Mouse (Mus musculus) left cerebral cortex, postnatal 4 days (tissue): ENCODE measurements around the gene Cpxm2. TPM values are rescaled to one million over a fixed set of nuclear protein-coding genes. Genes with fewer than 3 reads are reported as not detected.
A peak's percentile ranks its signal among the peaks of the same experiment; 100 is the strongest.

Experiments
- DNase-seq: peaks from one replicate; pipeline ENCODE4 v3.0.0-alpha.2; 2022
- intact Hi-C: fragments of 180-260 bp; cut with DNase I; formaldehyde crosslinking; loops from one replicate; pipeline ENCODE4 v1.15.1; 2025
- total RNA-seq, 2 experiments: library from RNA; stranded (reverse); gene quantifications; 2 replicates each; pipeline ENCODE4 v1.2.3; 2021

The Cpxm2 gene
- 1 to 10 TPM; 7.3 to 8.1 TPM for total RNA-seq

DNA sequence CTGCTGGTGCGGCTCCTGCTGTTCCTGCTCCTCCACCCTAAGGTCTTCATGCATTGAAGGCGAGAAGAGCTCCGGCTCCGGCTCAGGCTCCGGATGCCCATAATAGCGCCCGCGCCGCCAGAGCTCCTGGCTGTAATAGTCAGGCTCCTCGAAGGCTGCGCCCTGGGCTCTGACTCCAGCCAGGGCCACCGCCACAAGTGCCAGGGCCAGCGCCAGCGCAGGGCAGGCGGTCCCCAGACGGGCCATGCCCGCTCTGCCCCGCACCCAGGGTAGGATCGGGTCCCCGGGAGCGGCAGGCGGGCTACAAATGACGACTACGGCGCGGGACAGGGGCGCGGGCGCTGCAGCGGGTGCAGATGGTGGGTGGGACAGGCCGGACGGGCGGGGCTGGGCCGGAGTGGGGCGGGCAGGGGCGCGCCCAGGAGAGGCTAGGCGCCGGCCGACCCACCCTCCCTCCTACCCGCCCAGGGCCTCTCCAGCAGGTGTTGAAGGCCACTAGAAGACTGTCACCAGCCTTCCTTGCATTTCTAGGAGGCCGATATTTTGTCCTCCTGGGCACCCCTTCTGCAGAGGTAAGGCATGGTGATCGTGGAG lies at the start of gene Cpxm2:
TSS of gene Cpxm2 (minus strand) at position 372 of the 594 bp plus-strand sequence.
- peak; percentile 19 for DNase-seq

DNA sequence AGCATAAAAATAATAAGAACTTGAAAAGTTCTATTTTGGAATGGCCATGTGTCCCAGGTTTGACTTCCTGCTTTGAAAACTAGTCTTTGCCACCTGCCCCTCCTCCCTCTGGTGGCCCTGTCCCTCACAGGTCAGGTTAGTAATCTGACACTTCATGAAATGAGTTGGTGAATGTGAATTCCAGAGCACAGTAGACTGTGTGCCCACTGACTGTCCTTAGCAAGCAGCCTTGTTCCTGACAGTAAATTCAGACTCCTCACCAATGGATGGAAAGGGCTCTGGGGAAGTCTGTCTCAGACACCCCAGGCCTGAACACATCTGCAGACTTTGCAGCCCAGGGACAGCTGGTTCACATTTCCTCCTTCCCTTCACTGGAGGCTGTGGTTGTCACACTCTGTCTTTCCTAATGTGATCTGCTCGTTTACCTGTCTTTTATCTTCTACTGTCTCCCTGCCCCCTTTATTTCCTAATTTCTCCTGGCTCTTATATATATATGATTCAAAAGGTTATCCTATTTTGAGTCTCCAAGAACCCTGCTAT lies 49.6 kb upstream of the Cpxm2 start:
- intact Hi-C loops, result no loop called here
- no peak for DNase-seq

More for the DNA sequence above, at the start of gene Cpxm2:
- intact Hi-C loops, result no loop called here

GRCm38 (mm10) chr7:132199686-132200085 lies 45.1 kb upstream of the Cpxm2 start:
- DNase-seq, result no peak
- intact Hi-C loops, result no loop called here

- DNase-seq, result no peak
- intact Hi-C loops, result no loop called here
These were observed 44.3 kb upstream of the Cpxm2 start for GRCm38 (mm10) chr7:132198806-132199205.

DNA sequence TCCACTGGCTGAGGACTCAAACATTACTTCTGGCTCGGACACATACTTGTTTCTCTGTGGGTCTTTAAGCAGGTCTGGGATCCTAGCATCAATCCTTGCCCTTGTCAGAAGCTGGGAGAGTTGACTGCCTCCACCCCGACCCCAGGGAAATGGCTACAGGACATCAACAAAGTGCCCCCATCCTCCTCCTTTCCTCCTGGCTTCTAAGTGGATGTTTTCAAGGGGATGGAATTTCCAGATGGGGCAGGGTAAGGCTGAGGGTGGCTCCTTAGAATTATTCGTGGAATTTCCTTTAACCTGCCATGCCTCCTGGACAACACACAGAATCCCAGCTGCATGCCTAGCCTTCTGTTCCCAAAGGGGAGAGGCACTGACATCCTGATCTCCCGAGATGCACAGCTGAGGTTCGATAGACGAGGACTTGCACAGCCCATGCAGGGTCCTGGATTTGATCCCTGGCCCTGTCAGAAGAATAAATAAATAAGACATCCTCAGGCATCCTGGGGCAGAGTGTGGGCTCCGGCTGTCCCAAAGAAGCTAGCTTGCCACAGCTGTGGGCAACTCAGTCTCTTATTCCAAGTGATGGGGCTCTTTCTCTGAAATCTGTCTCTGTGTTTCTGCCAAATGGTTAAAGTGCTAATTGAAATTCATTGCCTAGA lies 43.4 kb upstream of the Cpxm2 start:
- intact Hi-C loops, result no loop called here
- peak; percentile 76 for DNase-seq

DNA sequence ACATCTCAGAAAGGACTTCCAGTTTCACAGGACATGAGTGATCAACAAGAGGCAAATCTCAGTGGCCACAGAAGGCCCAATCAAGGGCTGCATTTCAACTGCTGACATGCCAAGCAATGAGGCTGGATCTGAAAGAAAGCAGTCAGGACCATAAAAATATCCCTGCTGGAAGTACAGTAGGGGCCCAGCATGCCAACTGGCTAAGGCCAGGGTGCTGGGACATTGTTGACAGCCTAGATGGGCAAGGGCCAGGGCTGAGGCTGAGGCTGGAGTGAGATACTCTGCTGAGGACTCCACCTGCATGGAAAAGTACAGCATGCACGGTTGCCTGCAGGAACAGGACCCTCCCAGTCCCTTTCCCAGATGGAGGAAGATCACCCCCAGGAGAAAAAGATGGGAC lies 42.0 kb upstream of the Cpxm2 start:
- intact Hi-C loops, result no loop called here
- DNase-seq, result no peak

GRCm38 (mm10) chr7:132193606-132194005 lies 39.1 kb upstream of the Cpxm2 start:
- peak; percentile 42 for DNase-seq
- intact Hi-C loops, result no loop called here

DNA sequence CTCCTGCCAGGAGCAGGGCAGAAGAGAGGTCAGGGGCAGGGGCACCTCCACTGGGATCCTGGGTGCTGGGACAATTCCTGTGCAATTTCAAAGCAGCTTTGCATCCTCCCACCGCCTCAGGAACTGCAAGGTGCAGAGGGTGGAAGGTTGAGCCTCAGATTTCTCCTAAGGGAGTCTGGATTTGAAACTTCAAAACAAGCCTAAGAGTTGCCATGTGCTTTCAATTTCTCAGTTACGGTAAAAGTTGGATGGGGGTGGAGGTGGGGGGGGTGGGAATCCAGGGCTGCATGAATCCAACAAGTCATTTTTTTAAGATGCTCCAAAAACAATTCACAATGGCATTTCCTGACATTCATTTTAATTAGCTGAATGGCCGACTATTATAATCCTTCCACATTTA lies 32.9 kb upstream of the Cpxm2 start:
- no peak for DNase-seq
- intact Hi-C loops, result no loop called here

DNA sequence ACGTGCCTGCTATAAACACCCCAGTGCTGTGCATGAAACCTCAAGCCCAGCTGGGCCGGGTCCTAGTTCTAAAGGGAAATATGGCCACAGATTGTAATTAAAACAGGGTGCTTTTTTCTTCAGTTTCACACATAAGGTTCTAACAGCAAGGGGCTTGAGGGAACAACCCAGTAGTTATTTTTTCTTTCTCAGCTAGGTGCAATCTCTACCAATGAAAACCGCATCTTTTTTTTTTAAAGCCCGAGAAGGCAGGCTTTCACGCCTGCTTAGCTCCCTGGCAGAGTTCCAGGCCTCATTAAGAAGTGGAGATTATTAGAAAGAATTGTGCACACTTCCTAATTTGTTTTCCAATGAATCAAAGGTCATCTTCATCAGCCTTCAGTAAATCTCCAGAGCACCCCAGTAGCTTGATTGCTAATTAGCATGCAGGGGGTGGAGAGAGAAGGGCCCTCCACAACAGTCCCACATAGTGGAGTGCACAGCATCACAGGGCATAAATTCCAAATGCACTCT lies 29.4 kb upstream of the Cpxm2 start:
- DNase-seq, result peak; percentile 51
- intact Hi-C loops, result no loop called here

- intact Hi-C loops, result no loop called here
- DNase-seq, result no peak
These were observed 27.2 kb upstream of the Cpxm2 start for GRCm38 (mm10) chr7:132181586-132182198.

- intact Hi-C loops, result no loop called here
- no peak for DNase-seq
These were observed 26.5 kb upstream of the Cpxm2 start for GRCm38 (mm10) chr7:132181042-132181441.

DNA sequence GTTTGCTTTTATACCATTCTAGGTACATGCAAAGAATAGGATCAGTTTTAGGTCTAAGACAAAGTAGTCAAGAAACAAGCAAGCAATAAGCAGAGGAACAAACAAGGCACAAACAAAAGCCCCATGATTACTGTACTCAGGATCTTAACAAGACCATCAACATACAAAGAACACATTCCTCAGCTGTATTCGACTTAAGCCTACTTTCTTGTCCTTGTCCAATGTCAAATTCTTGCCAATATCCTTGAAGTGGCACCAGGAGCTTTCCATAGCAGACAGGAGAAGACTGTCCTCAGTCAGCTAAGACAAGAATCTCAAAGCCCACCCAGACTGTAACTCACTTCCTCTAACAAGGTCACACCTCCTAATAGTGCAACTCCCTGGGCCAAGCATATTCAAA lies 24.5 kb upstream of the Cpxm2 start:
- DNase-seq, result no peak

GRCm38 (mm10) chr7:132174787-132175186 lies 20.2 kb upstream of the Cpxm2 start:
- intact Hi-C loops, result no loop called here
- no peak for DNase-seq

More for the DNA sequence above, 24.5 kb upstream of the Cpxm2 start:
- intact Hi-C loops, result no loop called here

DNA sequence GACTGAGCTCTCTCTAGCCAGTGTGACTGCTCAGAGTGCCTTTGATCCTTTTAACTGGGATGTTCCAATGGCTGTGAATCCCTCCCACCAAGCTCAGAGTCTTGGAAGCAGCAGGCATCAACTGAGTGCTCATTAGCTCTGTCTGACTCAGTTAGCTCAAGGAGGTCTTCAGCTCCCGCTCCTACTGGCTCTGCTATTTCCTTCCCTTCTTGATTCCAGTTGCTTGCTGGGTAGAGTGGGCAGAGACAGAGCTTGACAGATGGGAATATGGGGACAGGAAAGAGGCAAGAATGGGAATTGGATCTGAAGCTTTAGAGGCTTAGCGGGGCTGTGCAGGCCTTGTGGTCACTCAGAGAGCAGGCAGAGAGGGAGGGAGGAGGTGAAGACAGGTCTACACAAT lies 19.8 kb upstream of the Cpxm2 start:
- intact Hi-C loops, result no loop called here
- DNase-seq, result no peak

- intact Hi-C loops, result no loop called here
- DNase-seq, result no peak
These were observed 17.7 kb upstream of the Cpxm2 start for GRCm38 (mm10) chr7:132172220-132172619.

DNA sequence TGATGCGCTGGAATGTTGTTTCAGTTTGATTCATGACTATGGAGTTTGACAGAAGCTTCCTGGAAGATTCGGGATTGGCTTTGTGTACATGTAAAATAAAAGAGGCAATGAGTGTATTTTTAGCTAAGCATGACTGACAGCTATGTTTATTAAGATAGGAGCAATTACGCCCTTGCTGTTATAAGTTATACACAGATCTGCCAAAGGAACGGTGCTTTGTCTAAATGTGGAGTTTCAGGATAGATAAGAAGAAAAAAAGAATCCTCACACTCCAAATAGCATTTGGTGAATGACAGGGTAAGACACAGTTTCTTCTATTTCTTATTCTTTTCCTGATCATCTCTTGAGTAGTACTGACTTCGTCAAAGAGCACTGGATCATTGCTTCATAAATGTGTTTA lies 17.2 kb upstream of the Cpxm2 start:
- DNase-seq, result no peak
- intact Hi-C loops, result no loop called here

GRCm38 (mm10) chr7:132169419-132170169 lies 15.1 kb upstream of the Cpxm2 start:
- intact Hi-C loops, result no loop called here

GRCm38 (mm10) chr7:132167239-132167638 lies 12.7 kb upstream of the Cpxm2 start:
- DNase-seq, result peak; percentile 37

More at GRCm38 (mm10) chr7:132169419-132170169, 15.1 kb upstream of the Cpxm2 start:
- no peak for DNase-seq

DNA sequence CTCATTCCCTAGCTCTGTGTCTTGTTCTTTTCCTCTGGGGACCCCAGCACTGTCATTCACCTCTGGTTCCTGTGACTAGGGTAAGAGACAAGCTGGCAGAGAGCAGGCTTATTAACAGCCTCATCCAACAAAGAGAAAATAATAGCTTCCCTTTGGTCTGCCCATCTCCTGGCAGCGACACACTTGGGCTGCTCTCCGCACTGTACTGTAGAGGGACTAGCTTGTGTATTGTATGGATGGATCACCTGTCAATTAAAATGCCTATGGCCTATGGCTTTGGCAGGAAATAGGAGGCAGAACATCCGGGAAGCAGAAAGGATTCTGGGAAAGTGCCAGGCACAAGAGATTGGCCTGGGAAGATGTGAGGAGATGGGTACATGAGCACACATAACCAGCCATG lies 7.7 kb upstream of the Cpxm2 start:
- no peak for DNase-seq
- intact Hi-C loops, result no loop called here

More at GRCm38 (mm10) chr7:132167239-132167638, 12.7 kb upstream of the Cpxm2 start:
- intact Hi-C loops, result no loop called here

- no peak for DNase-seq
- intact Hi-C loops, result no loop called here
These were observed 3.9 kb upstream of the Cpxm2 start for GRCm38 (mm10) chr7:132158321-132159025.
